8 mouse cellular contexts compared by ENCODE assay signal in the genomic region with DNA sequence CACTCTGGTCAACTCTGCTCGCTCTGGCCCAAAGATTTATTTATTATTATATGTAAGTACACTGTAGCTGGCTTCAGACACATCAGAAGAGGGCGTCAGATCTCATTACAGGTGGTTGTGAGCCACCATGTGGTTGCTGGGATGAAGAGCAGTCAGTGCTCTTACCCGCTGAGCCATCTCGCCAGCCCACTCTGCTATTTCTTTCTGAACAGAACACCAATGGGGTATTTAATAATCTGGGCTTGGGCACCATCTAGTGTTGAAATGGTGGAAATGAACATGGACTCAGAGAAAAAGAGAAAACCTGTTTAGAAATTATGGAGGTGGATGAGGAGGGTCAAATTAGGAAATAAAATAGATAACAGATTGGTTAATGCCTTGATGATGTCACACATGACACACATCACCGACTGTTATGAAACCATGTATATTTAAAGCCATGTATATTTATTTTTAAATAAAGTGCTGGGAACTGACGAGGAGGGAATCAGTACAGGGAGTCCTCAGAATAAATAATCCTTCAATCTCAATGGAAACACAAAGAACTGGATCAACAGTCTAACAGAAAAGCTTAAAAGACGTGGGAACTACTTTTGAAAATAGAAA. TPM values are rescaled to one million over a fixed set of nuclear protein-coding genes. Genes with fewer than 3 reads are reported as not detected.
A peak's percentile ranks its signal among the peaks of the same experiment; 100 is the strongest.
DNase-seq lines count a peak whose midpoint lies in the region; ATAC-seq and TF ChIP-seq lines count a peak whose summit lies in the region.

No protein-coding gene starts in this region.

- no peaks in the 10 kb centered on the region for H3K9me3 ChIP-seq in embryonic facial prominence, embryonic 11.5 days (replicated peaks; ENCODE audit: control insufficient read depth, low read length)
- H3K9me3 ChIP-seq in intestine, postnatal 0 days (ENCODE audit: control insufficient read depth) = no peaks in the 10 kb centered on the region
- H3K9me3 ChIP-seq in midbrain, embryonic 10.5 days (replicated peaks) = no peaks in the 10 kb centered on the region

- no peak overlapping the region for H3K4me2 ChIP-seq in embryonic facial prominence, embryonic 11.5 days (ENCODE audit: low read depth, low read length)
- no peak overlapping the region for H3K4me2 ChIP-seq in intestine, postnatal 0 days (replicated peaks; ENCODE audit: low read depth)

- DNase-seq in A20 (ENCODE audit: low read depth, low spot score) = peak; percentile 89
- peak; percentile 79 for DNase-seq in adrenal gland, postnatal 14 days
- peak; percentile 87 for DNase-seq in embryonic facial prominence, embryonic 11.5 days (ENCODE audit: low spot score)
- peak; percentile 80 to 93 for DNase-seq in left cerebral cortex, postnatal 25 days (ENCODE audit: low spot score in 2 of 2)
- DNase-seq in midbrain, embryonic 10.5 days (ENCODE audit: low spot score) = peak; percentile 61
- peak; percentile 63 for DNase-seq in right cerebral cortex, postnatal 4 days

- H3K27ac ChIP-seq in embryonic facial prominence, embryonic 11.5 days (replicated peaks; ENCODE audit: low read depth, low read length) = no peak overlapping the region
- no peak overlapping the region for H3K27ac ChIP-seq in intestine, postnatal 0 days (ENCODE audit: low read depth, low read length)
- no peak overlapping the region for H3K27ac ChIP-seq in midbrain, embryonic 10.5 days (replicated peaks)

- intact Hi-C loops in left cerebral cortex, postnatal 25 days (cut with DNase I) = loop anchor here (1.0 to 10.0 kb wide), 3 partner anchors 93 to 344 kb away; no protein-coding TSS in a partner anchor

- WGBS in embryonic facial prominence, embryonic 11.5 days = 19% methylated on average over 7 of the region's 7 CpGs
- WGBS in intestine, postnatal 0 days = 18% methylated on average over 7 of the region's 7 CpGs
- WGBS in midbrain, embryonic 10.5 days = 23% methylated on average over 7 of the region's 7 CpGs

- TF ChIP-seq CTCF in intestine, postnatal 0 days (IDR thresholded peaks at IDR 0.05; ENCODE audit: low read depth) = peak; percentile 83

- peak; percentile 67; the same call in 1 of the 2 replicates for ATAC-seq in embryonic facial prominence, embryonic 11.5 days (replicated peaks; ENCODE audit: insufficient number of reproducible peaks, low FRiP score, low TSS enrichment, low read depth)
- peak; percentile 95 for ATAC-seq in granulocyte monocyte progenitor cell, adult 5-6 weeks (replicated peaks; ENCODE audit: poor library complexity, severe bottlenecking)
- ATAC-seq in intestine, postnatal 0 days = peak; percentile 76

- H3K36me3 ChIP-seq in embryonic facial prominence, embryonic 11.5 days (replicated peaks; ENCODE audit: control insufficient read depth, insufficient read depth, low read depth, low read length) = no peaks in the 10 kb centered on the region
- no peaks in the 10 kb centered on the region for H3K36me3 ChIP-seq in intestine, postnatal 0 days (ENCODE audit: control insufficient read depth, insufficient read depth)
- no peaks in the 10 kb centered on the region for H3K36me3 ChIP-seq in midbrain, embryonic 10.5 days

- no peak overlapping the region for H3K4me3 ChIP-seq in embryonic facial prominence, embryonic 11.5 days (ENCODE audit: low read depth, low read length)
- no peak overlapping the region for H3K4me3 ChIP-seq in intestine, postnatal 0 days (ENCODE audit: low read depth, low read length)
- no peak overlapping the region for H3K4me3 ChIP-seq in midbrain, embryonic 10.5 days

- no peak overlapping the region for H3K9ac ChIP-seq in embryonic facial prominence, embryonic 11.5 days (replicated peaks; ENCODE audit: low read length)
- H3K9ac ChIP-seq in intestine, postnatal 0 days (ENCODE audit: low read depth, low read length) = no peak overlapping the region

- no peaks in the 10 kb centered on the region for H3K27me3 ChIP-seq in embryonic facial prominence, embryonic 11.5 days (ENCODE audit: control insufficient read depth, insufficient read depth, low read length)
- no peaks in the 10 kb centered on the region for H3K27me3 ChIP-seq in intestine, postnatal 0 days (replicated peaks; ENCODE audit: control insufficient read depth, insufficient read depth, low read length)
- no peaks in the 10 kb centered on the region for H3K27me3 ChIP-seq in midbrain, embryonic 10.5 days (ENCODE audit: low read depth, poor library complexity, severe bottlenecking)

- H3K4me1 ChIP-seq in embryonic facial prominence, embryonic 11.5 days (ENCODE audit: control insufficient read depth, insufficient read depth, low read length) = no peaks in the 10 kb centered on the region
- H3K4me1 ChIP-seq in intestine, postnatal 0 days (replicated peaks; ENCODE audit: control insufficient read depth, insufficient read depth, low read length) = no peaks in the 10 kb centered on the region
- peaks cover 10% of the 10 kb centered on the region for H3K4me1 ChIP-seq in midbrain, embryonic 10.5 days

RNA-seq across cellular contexts. Expression of a gene that starts 10.8 kb away (rescaled TPM):
- total RNA-seq in adrenal gland, postnatal 14 days (2021) = 15.3 and 17.5 TPM in 2 replicates
- polyA plus RNA-seq in embryonic facial prominence, embryonic 11.5 days (2014; fragmentation: Nextera tagmentation; extraction: Ambion mirVana) = 85.4 and 85.5 TPM in 2 replicates
- total RNA-seq in granulocyte monocyte progenitor cell, adult 5-6 weeks (2014; fragmentation: Nextera tagmentation) = 4.7 and 13.6 TPM in 2 replicates
- 10.8 and 11.2 TPM in 2 replicates for total RNA-seq in granulocyte monocyte progenitor cell, adult 5-6 weeks (2017)
- 7.6 and 7.8 TPM in 2 replicates for polyA plus RNA-seq in intestine, postnatal 0 days (2015; fragmentation: Nextera tagmentation; extraction: Ambion mirVana)
- total RNA-seq in left cerebral cortex, postnatal 25 days (2021) = 10 to 100 TPM; 40.7 to 42.2 TPM
- 68.4 and 69.4 TPM in 2 replicates for polyA plus RNA-seq in midbrain, embryonic 10.5 days (2016; fragmentation: Nextera tagmentation; extraction: Ambion mirVana)

RNA-seq across cellular contexts. Expression of a gene that starts 32.7 kb away (rescaled TPM):
- 2.6 and 5.3 TPM in 2 replicates for total RNA-seq in adrenal gland, postnatal 14 days (2021)
- polyA plus RNA-seq in embryonic facial prominence, embryonic 11.5 days (2014; fragmentation: Nextera tagmentation; extraction: Ambion mirVana) = 2.3 and 3.9 TPM in 2 replicates
- 5.8 and 9.2 TPM in 2 replicates for total RNA-seq in granulocyte monocyte progenitor cell, adult 5-6 weeks (2014; fragmentation: Nextera tagmentation)
- 6.1 and 10.6 TPM in 2 replicates for total RNA-seq in granulocyte monocyte progenitor cell, adult 5-6 weeks (2017)
- polyA plus RNA-seq in intestine, postnatal 0 days (2015; fragmentation: Nextera tagmentation; extraction: Ambion mirVana) = 7.3 and 12.9 TPM in 2 replicates
- total RNA-seq in left cerebral cortex, postnatal 25 days (2021) = 10 to 100 TPM; 30.1 to 32.1 TPM
- 1.1 and 1.3 TPM in 2 replicates for polyA plus RNA-seq in midbrain, embryonic 10.5 days (2016; fragmentation: Nextera tagmentation; extraction: Ambion mirVana)

RNA-seq across cellular contexts. Expression of a gene that starts 57.4 kb away (rescaled TPM):
- total RNA-seq in adrenal gland, postnatal 14 days (2021) = 2.1 and 2.4 TPM in 2 replicates
- 1.7 and 1.8 TPM in 2 replicates for polyA plus RNA-seq in embryonic facial prominence, embryonic 11.5 days (2014; fragmentation: Nextera tagmentation; extraction: Ambion mirVana)
- 2.8 TPM in 1 of 2 replicates, not detected in the other for total RNA-seq in granulocyte monocyte progenitor cell, adult 5-6 weeks (2014; fragmentation: Nextera tagmentation)
- not detected in 2 replicates for total RNA-seq in granulocyte monocyte progenitor cell, adult 5-6 weeks (2017)
- polyA plus RNA-seq in intestine, postnatal 0 days (2015; fragmentation: Nextera tagmentation; extraction: Ambion mirVana) = 1.0 and 1.1 TPM in 2 replicates
- total RNA-seq in left cerebral cortex, postnatal 25 days (2021) = 1 to 10 TPM in 1 of 2 experiments, under 1 TPM in 1; 0.82 to 1.4 TPM
- polyA plus RNA-seq in midbrain, embryonic 10.5 days (2016; fragmentation: Nextera tagmentation; extraction: Ambion mirVana) = 1.2 and 1.7 TPM in 2 replicates

RNA-seq across cellular contexts. Expression of a gene that starts 57.5 kb away (rescaled TPM):
- total RNA-seq in adrenal gland, postnatal 14 days (2021) = 59.7 and 63.3 TPM in 2 replicates
- 70.7 and 77.8 TPM in 2 replicates for polyA plus RNA-seq in embryonic facial prominence, embryonic 11.5 days (2014; fragmentation: Nextera tagmentation; extraction: Ambion mirVana)
- 31.5 and 39.4 TPM in 2 replicates for total RNA-seq in granulocyte monocyte progenitor cell, adult 5-6 weeks (2014; fragmentation: Nextera tagmentation)
- total RNA-seq in granulocyte monocyte progenitor cell, adult 5-6 weeks (2017) = 32.4 and 59.6 TPM in 2 replicates
- polyA plus RNA-seq in intestine, postnatal 0 days (2015; fragmentation: Nextera tagmentation; extraction: Ambion mirVana) = 73.7 and 82.0 TPM in 2 replicates
- 10 to 100 TPM; 67.6 to 75.4 TPM for total RNA-seq in left cerebral cortex, postnatal 25 days (2021)
- polyA plus RNA-seq in midbrain, embryonic 10.5 days (2016; fragmentation: Nextera tagmentation; extraction: Ambion mirVana) = 76.7 and 78.3 TPM in 2 replicates
